7 mouse cellular contexts compared by ENCODE assay signal in the genomic region with DNA sequence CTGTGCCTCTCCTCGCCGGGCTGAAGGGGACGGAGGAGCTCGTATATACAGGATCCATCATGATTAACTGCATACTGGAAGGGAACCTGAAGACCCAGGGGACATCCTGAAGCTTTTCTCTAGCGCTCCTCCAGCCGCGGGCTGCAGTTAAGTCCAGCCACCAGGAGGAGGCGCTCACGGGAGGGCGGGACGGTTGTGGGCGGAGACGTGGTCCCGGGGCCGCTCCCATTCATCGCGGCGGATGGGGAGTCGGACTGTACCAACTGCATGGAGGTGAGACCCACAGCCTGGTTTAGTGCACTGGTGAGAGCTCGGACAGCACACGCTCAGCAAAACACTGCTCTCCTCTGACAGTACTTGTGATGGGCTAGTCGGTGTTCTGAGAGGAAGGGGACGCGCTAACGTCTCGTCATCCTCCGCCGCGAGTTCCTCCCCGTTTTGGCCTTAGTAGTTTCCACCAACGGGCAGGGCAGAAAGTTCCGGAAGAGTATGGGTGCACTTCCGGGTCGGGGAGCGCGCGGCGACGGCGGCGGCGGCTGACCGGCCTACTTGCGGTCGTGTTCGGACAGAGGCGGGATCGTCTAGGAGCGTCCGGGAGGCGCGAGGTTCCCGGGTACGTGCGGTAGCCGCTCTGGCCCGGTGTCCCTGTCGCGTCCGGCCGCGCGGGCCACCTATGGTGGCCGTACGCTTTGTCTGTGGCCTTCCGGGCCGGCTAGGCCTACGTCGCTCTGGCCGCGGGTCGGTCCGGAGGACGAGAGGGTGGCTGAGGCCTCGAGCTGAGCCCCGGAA. TPM values are rescaled to one million over a fixed set of nuclear protein-coding genes. Genes with fewer than 3 reads are reported as not detected.
DNase-seq lines count a peak whose midpoint lies in the region; ATAC-seq lines count a peak whose summit lies in the region.

Gene Phrf1, plus strand, starts transcription at position 506 of the 789 bp plus-strand sequence.

- peak within 1 kb of the TSS; percentile 71 for H3K4me2 ChIP-seq in intestine, embryonic 15.5 days (replicated peaks)

- peaks cover 13% of the 10 kb centered on the region for H3K4me1 ChIP-seq in intestine, embryonic 15.5 days (replicated peaks)
- H3K4me1 ChIP-seq in midbrain, embryonic 10.5 days = peaks cover 29% of the 10 kb centered on the region

- H3K27me3 ChIP-seq in intestine, embryonic 15.5 days (replicated peaks) = no peaks in the 10 kb centered on the region
- H3K27me3 ChIP-seq in midbrain, embryonic 10.5 days (ENCODE audit: low read depth, poor library complexity, severe bottlenecking) = no peaks in the 10 kb centered on the region

- ATAC-seq in intestine, embryonic 15.5 days = peak; percentile 96

- intact Hi-C loops in gastrocnemius, postnatal 36 days (cut with DNase I) = no loop called here
- intact Hi-C loops in left cerebral cortex, postnatal 25 days (cut with DNase I) = loop anchor here (2.0 kb wide), 1 partner anchor 134 kb away; no protein-coding TSS in a partner anchor

- peak within 1 kb of the TSS; percentile 93 for H3K4me3 ChIP-seq in intestine, embryonic 15.5 days (replicated peaks)
- H3K4me3 ChIP-seq in midbrain, embryonic 10.5 days = peak within 1 kb of the TSS; percentile 96

- H3K9ac ChIP-seq in intestine, embryonic 15.5 days = peak within 1 kb of the TSS; percentile 80

- H3K27ac ChIP-seq in intestine, embryonic 15.5 days = peak within 1 kb of the TSS; percentile 93
- peak within 1 kb of the TSS; percentile 99 for H3K27ac ChIP-seq in midbrain, embryonic 10.5 days (replicated peaks)

- DNase-seq in adrenal gland, adult 18-20 months (ENCODE audit: low spot score in 2 of 2) = peak; percentile 96 to 97
- DNase-seq in embryo, embryonic 11 days = peak; percentile 91
- DNase-seq in gastrocnemius, postnatal 36 days = peak; percentile 88 to 92
- peak; percentile 89 to 92 for DNase-seq in left cerebral cortex, postnatal 25 days (ENCODE audit: low spot score in 2 of 2)
- DNase-seq in midbrain, embryonic 10.5 days (ENCODE audit: low spot score) = peak; percentile 94
- DNase-seq in right cerebral cortex, postnatal 4 days = peak; percentile 97

- H3K9me3 ChIP-seq in intestine, embryonic 15.5 days = no peaks in the 10 kb centered on the region
- H3K9me3 ChIP-seq in midbrain, embryonic 10.5 days (replicated peaks) = no peaks in the 10 kb centered on the region

- H3K36me3 ChIP-seq in intestine, embryonic 15.5 days = peaks cover 14% of the 10 kb centered on the region
- peaks cover 34% of the 10 kb centered on the region for H3K36me3 ChIP-seq in midbrain, embryonic 10.5 days

- under 1% methylated on average over 76 of the region's 76 CpGs for WGBS in intestine, embryonic 15.5 days
- WGBS in midbrain, embryonic 10.5 days = under 1% methylated on average over 76 of the region's 76 CpGs

RNA-seq across cellular contexts. Expression of gene Phrf1, which starts in this region (rescaled TPM):
- 10 to 100 TPM; 75.8 to 76.0 TPM for total RNA-seq in adrenal gland, adult 18-20 months (2021)
- total RNA-seq in gastrocnemius, postnatal 36 days (2021) = 10 to 100 TPM; 19.2 to 20.6 TPM
- 61.9 and 62.1 TPM in 2 replicates for polyA plus RNA-seq in intestine, embryonic 15.5 days (2015; fragmentation: Nextera tagmentation; extraction: Ambion mirVana)
- total RNA-seq in left cerebral cortex, postnatal 25 days (2021) = 10 to 100 TPM; 75.5 to 76.4 TPM
- 114 and 125 TPM in 2 replicates for polyA plus RNA-seq in midbrain, embryonic 10.5 days (2016; fragmentation: Nextera tagmentation; extraction: Ambion mirVana)

Comparison
In these comparisons a context has a peak if more than half of its experiments do, and no peak if none do; other contexts are left out.
1. Peak in every context shown above with its lines: DNase-seq, ATAC-seq, H3K4me3 ChIP-seq and H3K27ac ChIP-seq.